Mouse (Mus musculus): ENCODE results near the gene Ldha. TPM values are rescaled to one million over a fixed set of nuclear protein-coding genes. Genes with fewer than 3 reads are reported as not detected.
"Not testable (repeated sequence)": the region's sequence is repeated elsewhere in the genome, so short reads cannot be mapped to it uniquely, and the experiment has no call there.

The Ldha gene
- polyA plus RNA-seq, 1 experiment from 2014 or later, result 497 TPM

- no peak for ATAC-seq (ENCODE audit: low read depth)
- WGBS, result 75% methylated on average over 9 of the region's 9 CpGs
- no peaks in the 10 kb centered on the region for H3K4me1 ChIP-seq (replicated peaks)
Observed at GRCm38 (mm10) chr7:46857436-46857835, 16.2 kb downstream of the Ldha start.

GRCm38 (mm10) chr7:46859031-46859430, 17.8 kb downstream of the Ldha start:
- Histone ChIP-seq H3K4me2 (no peak overlapping the region), H3K9ac (no peak overlapping the region), H3K9me3 (no peaks in the 10 kb centered on the region), H3K4me3 (no peak overlapping the region), H3K4me1 (replicated peaks) (no peaks in the 10 kb centered on the region), H3K27ac (replicated peaks) (no peak overlapping the region), H3K36me3 (peaks cover 22% of the 10 kb centered on the region), H3K27me3 (no peaks in the 10 kb centered on the region)
- WGBS, result 61% methylated on average over 6 of the region's 6 CpGs
- ATAC-seq (ENCODE audit: low read depth), result no peak

More at GRCm38 (mm10) chr7:46857436-46857835, 16.2 kb downstream of the Ldha start:
- Histone ChIP-seq H3K27ac (replicated peaks) (no peak overlapping the region), H3K36me3 (peaks cover 38% of the 10 kb centered on the region), H3K9me3 (no peaks in the 10 kb centered on the region), H3K9ac (no peak overlapping the region), H3K4me3 (no peak overlapping the region), H3K4me2 (no peak overlapping the region), H3K27me3 (no peaks in the 10 kb centered on the region)

- no peaks in the 10 kb centered on the region for H3K9me3 ChIP-seq
- WGBS, result 39% methylated on average over 10 of the region's 10 CpGs
- no peak within 1 kb of the TSS for H3K4me3 ChIP-seq
- H3K36me3 ChIP-seq, result peaks cover 4% of the 10 kb centered on the region
- H3K4me1 ChIP-seq (replicated peaks), result no peaks in the 10 kb centered on the region
- no peak within 1 kb of the TSS for H3K27ac ChIP-seq (replicated peaks)
- no peak within 1 kb of the TSS for H3K9ac ChIP-seq
- no peak for ATAC-seq (ENCODE audit: low read depth)
- no peaks in the 10 kb centered on the region for H3K27me3 ChIP-seq
- no peak within 1 kb of the TSS for H3K4me2 ChIP-seq
Observed at GRCm38 (mm10) chr7:46860996-46861395, 19.7 kb downstream of the Ldha start, which contains the start of gene Ldhc. Ldhc (plus strand) TSS chr7:46861203.

- no peak overlapping the region for H3K4me2 ChIP-seq
- H3K4me1 ChIP-seq (replicated peaks), result no peaks in the 10 kb centered on the region
- no peaks in the 10 kb centered on the region for H3K9me3 ChIP-seq
- no peak for ATAC-seq (ENCODE audit: low read depth)
- no peaks in the 10 kb centered on the region for H3K36me3 ChIP-seq
- no peaks in the 10 kb centered on the region for H3K27me3 ChIP-seq
- H3K9ac ChIP-seq, result no peak overlapping the region
- H3K27ac ChIP-seq (replicated peaks), result no peak overlapping the region
- WGBS, result 80% methylated on average over 4 of the region's 4 CpGs
- H3K4me3 ChIP-seq, result no peak overlapping the region
Observed at GRCm38 (mm10) chr7:46871988-46872387, 30.7 kb downstream of the Ldha start.

- no peak overlapping the region for H3K27ac ChIP-seq (replicated peaks)
- no peaks in the 10 kb centered on the region for H3K4me1 ChIP-seq (replicated peaks)
- H3K4me2 ChIP-seq, result no peak overlapping the region
- H3K36me3 ChIP-seq, result 0 out of 2 replicates have a peak, but pooled peaks cover 6% of the 10 kb centered on the region
- H3K27me3 ChIP-seq, result no peaks in the 10 kb centered on the region
- no peak overlapping the region for H3K9ac ChIP-seq
- no peak for ATAC-seq (ENCODE audit: low read depth)
- H3K9me3 ChIP-seq, result no peaks in the 10 kb centered on the region
- no peak overlapping the region for H3K4me3 ChIP-seq
- WGBS, result 65% methylated on average over 4 of the region's 4 CpGs
Observed at GRCm38 (mm10) chr7:46876841-46877240, 35.6 kb downstream of the Ldha start.

GRCm38 (mm10) chr7:46877255-46877654, 36.0 kb downstream of the Ldha start:
- Histone ChIP-seq H3K4me1 (replicated peaks) (no peaks in the 10 kb centered on the region), H3K4me2 (no peak overlapping the region), H3K9ac (no peak overlapping the region), H3K4me3 (no peak overlapping the region), H3K27ac (replicated peaks) (no peak overlapping the region), H3K27me3 (no peaks in the 10 kb centered on the region), H3K9me3 (no peaks in the 10 kb centered on the region), H3K36me3 (0 out of 2 replicates have a peak, but pooled peaks cover 6% of the 10 kb centered on the region)
- ATAC-seq (ENCODE audit: low read depth), result no peak
- 85% methylated on average over 6 of the region's 6 CpGs for WGBS

- peaks cover 19% of the 10 kb centered on the region for H3K36me3 ChIP-seq
- H3K4me2 ChIP-seq, result no peak overlapping the region
- ATAC-seq (ENCODE audit: low read depth), result no peak
- H3K4me3 ChIP-seq, result no peak overlapping the region
- 97% methylated on average over 5 of the region's 5 CpGs for WGBS
- H3K27ac ChIP-seq (replicated peaks), result no peak overlapping the region
- no peaks in the 10 kb centered on the region for H3K4me1 ChIP-seq (replicated peaks)
- H3K9me3 ChIP-seq, result no peaks in the 10 kb centered on the region
- no peaks in the 10 kb centered on the region for H3K27me3 ChIP-seq
- H3K9ac ChIP-seq, result no peak overlapping the region
Observed at GRCm38 (mm10) chr7:46879851-46880250, 38.6 kb downstream of the Ldha start.

- no peak overlapping the region for H3K27ac ChIP-seq (replicated peaks)
- 87% methylated on average over 2 of the region's 2 CpGs for WGBS
Observed at GRCm38 (mm10) chr7:46880992-46881391, 39.7 kb downstream of the Ldha start.

GRCm38 (mm10) chr7:46881941-46882340, 40.7 kb downstream of the Ldha start:
- H3K9me3 ChIP-seq; H3K9ac ChIP-seq; H3K27ac ChIP-seq (replicated peaks); ATAC-seq (ENCODE audit: low read depth); H3K27me3 ChIP-seq; H3K4me3 ChIP-seq; H3K4me1 ChIP-seq (replicated peaks); H3K4me2 ChIP-seq: not testable (repeated sequence)
- H3K36me3 ChIP-seq, result peaks cover 40% of the 10 kb centered on the region
- 83% methylated on average over 8 of the region's 8 CpGs for WGBS

More at GRCm38 (mm10) chr7:46880992-46881391, 39.7 kb downstream of the Ldha start:
- peaks cover 31% of the 10 kb centered on the region for H3K36me3 ChIP-seq
- ATAC-seq (ENCODE audit: low read depth), result no peak
- no peaks in the 10 kb centered on the region for H3K9me3 ChIP-seq
- no peak overlapping the region for H3K4me3 ChIP-seq
- no peaks in the 10 kb centered on the region for H3K4me1 ChIP-seq (replicated peaks)
- no peak overlapping the region for H3K4me2 ChIP-seq
- H3K9ac ChIP-seq, result no peak overlapping the region
- no peaks in the 10 kb centered on the region for H3K27me3 ChIP-seq

GRCm38 (mm10) chr7:46883304-46883703, 42.0 kb downstream of the Ldha start:
- ATAC-seq (ENCODE audit: low read depth), result no peak
- H3K9ac ChIP-seq, result no peak overlapping the region
- H3K27me3 ChIP-seq, result no peaks in the 10 kb centered on the region
- WGBS, result 87% methylated on average over 3 of the region's 3 CpGs
- H3K4me3 ChIP-seq, result no peak overlapping the region
- no peak overlapping the region for H3K4me2 ChIP-seq
- H3K27ac ChIP-seq (replicated peaks), result no peak overlapping the region
- no peaks in the 10 kb centered on the region for H3K4me1 ChIP-seq (replicated peaks)
- peaks cover 54% of the 10 kb centered on the region for H3K36me3 ChIP-seq
- no peaks in the 10 kb centered on the region for H3K9me3 ChIP-seq

- ATAC-seq (ENCODE audit: low read depth), result no peak
Observed at GRCm38 (mm10) chr7:46895511-46895910, 54.2 kb downstream of the Ldha start.

GRCm38 (mm10) chr7:46899343-46899742, 58.1 kb downstream of the Ldha start:
- Histone ChIP-seq H3K4me2 (no peak overlapping the region), H3K9me3 (no peaks in the 10 kb centered on the region), H3K27me3 (no peaks in the 10 kb centered on the region), H3K27ac (replicated peaks) (no peak overlapping the region), H3K9ac (no peak overlapping the region), H3K4me1 (replicated peaks) (no peaks in the 10 kb centered on the region), H3K4me3 (no peak overlapping the region), H3K36me3 (peaks cover 93% of the 10 kb centered on the region)
- no peak for ATAC-seq (ENCODE audit: low read depth)
- 91% methylated on average over 3 of the region's 3 CpGs for WGBS

More at GRCm38 (mm10) chr7:46895511-46895910, 54.2 kb downstream of the Ldha start:
- H3K27ac ChIP-seq (replicated peaks), result no peak overlapping the region
- H3K27me3 ChIP-seq, result no peaks in the 10 kb centered on the region
- 95% methylated on average over 3 of the region's 3 CpGs for WGBS
- H3K4me1 ChIP-seq (replicated peaks), result no peaks in the 10 kb centered on the region
- H3K9ac ChIP-seq, result no peak overlapping the region
- H3K9me3 ChIP-seq, result no peaks in the 10 kb centered on the region
- peaks cover 95% of the 10 kb centered on the region for H3K36me3 ChIP-seq
- H3K4me3 ChIP-seq, result no peak overlapping the region
- no peak overlapping the region for H3K4me2 ChIP-seq

All from neural tube, embryonic 13.5 days (tissue).